Mouse (Mus musculus) liver, embryonic 11.5 days (tissue): ENCODE results near the gene Stat2. TPM values are rescaled to one million over a fixed set of nuclear protein-coding genes. Genes with fewer than 3 reads are reported as not detected.
"Not testable (repeated sequence)": the region's sequence is repeated elsewhere in the genome, so short reads cannot be mapped to it uniquely, and the experiment has no call there.

Experiments used
- ATAC-seq: fragments of 200-750 bp; cut with Nextera tagmentation; replicated peaks from 2 replicates; pipeline ENCODE4 v1.8.0; 2017; ENCODE audit warnings: moderate number of reproducible peaks, mild to moderate bottlenecking, moderate TSS enrichment, moderate library complexity; ENCODE audit not compliant: low FRiP score
- DNase-seq: peaks from one replicate; pipeline ENCODE4 v3.0.0-alpha.2; 2017; ENCODE audit warnings: low spot score
- H3K27ac ChIP-seq: fragments of 300-500 bp; sonication (generic); 2 replicates; pipeline ENCODE4 v1.5.1; 2014; ENCODE audit warnings: mild to moderate bottlenecking, low read depth, low read length, control low read depth
- H3K27me3 ChIP-seq: fragments of 300-500 bp; sonication (generic); replicated peaks from 2 replicates; pipeline ENCODE4 v1.6.1; 2014; ENCODE audit warnings: low read length, mixed read lengths; ENCODE audit not compliant: control insufficient read depth, insufficient read depth
- H3K36me3 ChIP-seq: fragments of 300-500 bp; sonication (generic); 2 replicates; pipeline ENCODE4 v1.6.1; 2014; ENCODE audit warnings: mild to moderate bottlenecking, low read length, moderate library complexity, mixed read lengths; ENCODE audit not compliant: control insufficient read depth, insufficient read depth
- H3K4me1 ChIP-seq: fragments of 300-500 bp; sonication (generic); replicated peaks from 2 replicates; pipeline ENCODE4 v1.6.1; 2014; ENCODE audit warnings: low read length, mixed read lengths; ENCODE audit not compliant: control insufficient read depth, insufficient read depth
- H3K4me2 ChIP-seq: fragments of 300-500 bp; sonication (generic); 2 replicates; pipeline ENCODE4 v1.6.1; 2014; ENCODE audit warnings: mild to moderate bottlenecking, control low read depth, moderate library complexity
- H3K4me3 ChIP-seq: fragments of 300-500 bp; sonication (generic); 2 replicates; pipeline ENCODE4 v1.5.1; 2014; ENCODE audit warnings: low read depth, low read length, control low read depth
- H3K9ac ChIP-seq: fragments of 300-500 bp; sonication (generic); 2 replicates; pipeline ENCODE4 v1.6.1; 2014; ENCODE audit warnings: low read depth, low read length, control low read depth
- H3K9me3 ChIP-seq: fragments of 300-500 bp; sonication (generic); 2 replicates; pipeline ENCODE4 v1.6.1; 2016; ENCODE audit warnings: low read length, inconsistent platforms, mixed read lengths; ENCODE audit not compliant: control insufficient read depth
- WGBS: fragments of 180-500 bp; shearing (Covaris S2); extraction: QIAGEN DNeasy Blood & Tissue Kit; methylation state at CpG from one replicate; pipeline ENCODE4 v1.1.7; 2014; 5-methylcytosine and 5-hydroxymethylcytosine counted together
- polyA plus RNA-seq: library from polyadenylated mRNA; unstranded; fragments of >200 nt; fragmentation: Nextera tagmentation; extraction: Ambion mirVana; gene quantifications from 2 replicates; pipeline ENCODE4 v1.2.1, GENCODE M21; 2014

Gene Stat2
- polyA plus RNA-seq, 1 experiment from 2014 or later: 12.5 TPM

DNA sequence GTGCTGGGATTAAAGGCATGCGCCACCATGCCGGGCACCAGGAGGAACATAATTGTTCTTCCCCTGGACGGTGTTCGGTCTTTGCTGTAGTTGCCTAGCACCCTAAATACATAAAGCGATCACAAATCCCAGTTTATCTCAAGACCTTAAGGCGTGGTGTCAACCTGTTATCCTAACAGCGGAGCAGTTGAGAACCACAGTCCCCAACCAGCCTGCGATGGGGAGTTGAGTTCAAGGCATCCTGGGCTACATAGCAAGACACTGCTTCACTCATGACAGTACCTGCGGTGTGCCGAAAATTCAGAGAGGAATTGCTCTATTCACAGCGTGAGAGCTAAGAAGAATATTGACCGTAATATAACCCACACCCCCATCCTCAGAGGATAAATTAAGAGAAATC lies 51.3 kb downstream of the Stat2 start:
- peak overlapping the region; percentile 93; the same call in 1 of the 2 replicates for H3K4me3 ChIP-seq
- H3K9me3 ChIP-seq: no peaks in the 10 kb centered on the region
- peak overlapping the region; percentile 97 for H3K4me2 ChIP-seq
- H3K27ac ChIP-seq: peak overlapping the region; percentile 28; the same call in 1 of the 2 replicates
- peaks cover 34% of the 10 kb centered on the region for H3K36me3 ChIP-seq
- peak overlapping the region; percentile 99 for H3K9ac ChIP-seq
- H3K27me3 ChIP-seq: no peaks in the 10 kb centered on the region
- peak; percentile 25; the same call in 1 of the 2 replicates for ATAC-seq
- peaks cover 17% of the 10 kb centered on the region for H3K4me1 ChIP-seq
- no peak for DNase-seq
- 52% methylated on average over 12 of the region's 12 CpGs for WGBS

DNA sequence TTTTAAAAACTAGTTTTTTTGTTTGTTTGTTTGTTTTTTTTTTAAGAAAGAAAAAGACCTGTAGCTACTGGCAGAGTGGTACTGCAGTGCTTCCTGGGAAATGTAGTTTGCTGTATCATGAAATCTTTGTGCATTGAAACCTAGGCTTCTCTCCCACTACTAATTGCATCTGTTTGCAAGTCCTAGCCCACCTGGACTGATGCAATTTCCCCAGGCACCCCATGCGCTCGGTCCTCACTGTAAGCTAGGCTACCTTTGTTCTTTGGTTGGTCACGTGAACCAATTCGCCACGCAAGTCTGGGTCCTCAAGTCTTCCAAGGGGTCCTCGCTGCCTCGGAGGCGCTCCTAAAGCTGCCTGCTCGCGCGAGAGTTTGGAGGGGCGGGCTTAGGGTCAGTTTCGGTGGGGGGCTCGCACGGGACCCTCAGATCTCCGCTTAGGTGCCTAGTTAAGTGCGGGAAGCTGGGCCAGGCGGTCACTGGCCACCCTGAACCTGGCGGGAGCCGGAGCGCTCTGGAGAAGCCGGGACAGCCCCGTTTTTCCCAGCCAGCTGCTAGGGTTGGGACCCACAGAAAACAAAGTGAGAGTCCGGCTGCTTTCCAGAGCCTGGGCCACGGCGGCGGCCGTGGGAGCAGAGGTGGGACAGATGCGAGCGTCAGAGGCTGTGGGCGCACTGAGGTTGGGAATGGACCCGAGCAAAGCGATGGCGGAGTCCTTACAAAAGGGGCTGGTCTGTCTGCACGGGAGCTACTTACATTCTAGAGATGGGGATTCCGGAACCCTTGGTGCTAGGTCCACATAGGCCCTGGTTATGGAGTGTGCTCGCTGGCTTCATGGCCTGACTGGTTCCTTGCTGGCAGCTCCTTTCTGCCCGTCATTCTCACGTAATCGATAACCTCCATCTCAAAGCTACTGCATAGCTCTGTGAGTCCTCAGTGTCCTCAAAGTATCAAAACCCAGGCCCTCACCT lies 52.1 kb downstream of the Stat2 start, which contains the start of gene Cnpy2:
TSS of gene Cnpy2 (plus strand) at position 319 of the 968 bp plus-strand sequence.
- H3K27me3 ChIP-seq: no peaks in the 10 kb centered on the region
- peaks cover 17% of the 10 kb centered on the region for H3K4me1 ChIP-seq
- peak within 1 kb of the TSS; percentile 99 for H3K9ac ChIP-seq
- H3K4me3 ChIP-seq: peak within 1 kb of the TSS; percentile 93
- under 1% methylated on average over 40 of the region's 40 CpGs for WGBS
- peak within 1 kb of the TSS; percentile 97 for H3K4me2 ChIP-seq
- ATAC-seq (peak; percentile 85), DNase-seq (peak; percentile 92)
- peaks cover 41% of the 10 kb centered on the region for H3K36me3 ChIP-seq
- H3K27ac ChIP-seq: peak within 1 kb of the TSS; percentile 94
- no peaks in the 10 kb centered on the region for H3K9me3 ChIP-seq

DNA sequence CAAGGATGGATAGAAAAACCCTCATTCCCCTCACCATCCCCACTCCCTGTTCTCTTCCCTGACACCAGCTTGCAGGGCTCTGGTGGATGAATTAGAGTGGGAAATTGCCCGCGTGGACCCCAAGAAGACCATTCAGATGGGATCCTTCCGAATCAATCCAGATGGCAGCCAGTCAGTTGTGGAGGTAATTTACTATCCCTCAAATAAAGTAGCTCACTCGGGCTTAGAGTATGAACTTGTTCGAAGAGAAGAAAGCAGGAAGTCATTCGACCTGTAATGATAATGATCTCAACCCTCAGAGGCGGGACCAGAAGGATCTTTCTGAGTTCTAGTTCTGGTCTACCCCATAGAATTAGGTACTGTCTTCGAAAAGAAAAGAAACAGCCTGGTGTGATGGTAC lies 53.2 kb downstream of the Stat2 start:
- Histone ChIP-seq H3K9ac (peak overlapping the region; percentile 99), H3K9me3 (no peaks in the 10 kb centered on the region), H3K4me2 (peak overlapping the region; percentile 97), H3K4me1 (peaks cover 17% of the 10 kb centered on the region), H3K27ac (peak overlapping the region; percentile 94; the same call in 1 of the 2 replicates), H3K27me3 (no peaks in the 10 kb centered on the region), H3K36me3 (peaks cover 41% of the 10 kb centered on the region), H3K4me3 (peak overlapping the region; percentile 93)
- WGBS: 57% methylated on average over 8 of the region's 8 CpGs
- DNase-seq (no peak), ATAC-seq (no peak)

DNA sequence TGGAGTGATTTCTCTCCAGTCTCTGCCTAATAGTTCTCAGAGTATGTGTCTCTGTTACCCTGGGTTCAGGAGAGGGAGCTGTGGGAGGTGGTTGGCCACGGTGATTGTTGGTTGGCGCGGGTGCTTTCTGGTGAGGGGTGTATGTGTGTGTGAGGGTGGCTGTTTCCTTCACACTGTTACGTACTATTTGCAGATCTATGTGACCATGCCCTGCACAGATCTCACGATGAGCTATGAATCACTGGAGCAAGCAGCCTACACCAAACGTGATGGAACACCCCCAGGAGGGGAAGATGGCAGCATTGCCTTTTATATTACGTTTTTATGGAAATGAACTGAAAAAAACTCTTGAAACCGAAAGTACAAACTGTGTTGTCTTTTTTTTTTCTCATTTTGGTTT lies 56.5 kb downstream of the Stat2 start:
- Histone ChIP-seq H3K4me3 (no peak overlapping the region), H3K36me3 (peaks cover 25% of the 10 kb centered on the region), H3K4me2 (no peak overlapping the region), H3K9ac (no peak overlapping the region), H3K27ac (no peak overlapping the region), H3K27me3 (no peaks in the 10 kb centered on the region), H3K9me3 (no peaks in the 10 kb centered on the region), H3K4me1 (peaks cover 14% of the 10 kb centered on the region)
- DNase-seq (no peak), ATAC-seq (no peak)
- 94% methylated on average over 8 of the region's 8 CpGs for WGBS

DNA sequence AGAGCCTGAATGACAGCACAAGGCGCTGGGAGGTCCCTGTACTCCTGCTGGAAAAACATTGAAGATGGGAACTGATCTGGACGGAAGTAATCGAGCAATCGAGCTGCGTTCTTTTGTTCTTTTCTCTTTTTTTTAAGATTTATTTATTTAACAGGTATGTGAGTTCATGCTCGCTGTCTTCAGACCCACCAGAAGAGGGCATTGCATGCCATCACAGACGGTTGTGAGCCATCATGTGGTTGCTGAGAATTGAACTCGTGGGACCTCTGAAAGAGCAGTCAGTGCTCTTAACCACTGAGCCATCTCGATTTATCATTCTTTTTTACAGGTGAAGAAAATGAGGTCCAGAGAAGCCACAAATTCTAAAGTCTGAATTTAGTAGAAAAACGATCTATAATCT lies 57.3 kb downstream of the Stat2 start:
- Histone ChIP-seq H3K9ac (no peak overlapping the region), H3K27me3 (no peaks in the 10 kb centered on the region), H3K4me3 (no peak overlapping the region), H3K4me2 (no peak overlapping the region), H3K9me3 (no peaks in the 10 kb centered on the region), H3K4me1 (peaks cover 13% of the 10 kb centered on the region), H3K36me3 (peaks cover 25% of the 10 kb centered on the region), H3K27ac (no peak overlapping the region)
- ATAC-seq (no peak), DNase-seq (no peak)
- WGBS: 87% methylated on average over 10 of the region's 10 CpGs

DNA sequence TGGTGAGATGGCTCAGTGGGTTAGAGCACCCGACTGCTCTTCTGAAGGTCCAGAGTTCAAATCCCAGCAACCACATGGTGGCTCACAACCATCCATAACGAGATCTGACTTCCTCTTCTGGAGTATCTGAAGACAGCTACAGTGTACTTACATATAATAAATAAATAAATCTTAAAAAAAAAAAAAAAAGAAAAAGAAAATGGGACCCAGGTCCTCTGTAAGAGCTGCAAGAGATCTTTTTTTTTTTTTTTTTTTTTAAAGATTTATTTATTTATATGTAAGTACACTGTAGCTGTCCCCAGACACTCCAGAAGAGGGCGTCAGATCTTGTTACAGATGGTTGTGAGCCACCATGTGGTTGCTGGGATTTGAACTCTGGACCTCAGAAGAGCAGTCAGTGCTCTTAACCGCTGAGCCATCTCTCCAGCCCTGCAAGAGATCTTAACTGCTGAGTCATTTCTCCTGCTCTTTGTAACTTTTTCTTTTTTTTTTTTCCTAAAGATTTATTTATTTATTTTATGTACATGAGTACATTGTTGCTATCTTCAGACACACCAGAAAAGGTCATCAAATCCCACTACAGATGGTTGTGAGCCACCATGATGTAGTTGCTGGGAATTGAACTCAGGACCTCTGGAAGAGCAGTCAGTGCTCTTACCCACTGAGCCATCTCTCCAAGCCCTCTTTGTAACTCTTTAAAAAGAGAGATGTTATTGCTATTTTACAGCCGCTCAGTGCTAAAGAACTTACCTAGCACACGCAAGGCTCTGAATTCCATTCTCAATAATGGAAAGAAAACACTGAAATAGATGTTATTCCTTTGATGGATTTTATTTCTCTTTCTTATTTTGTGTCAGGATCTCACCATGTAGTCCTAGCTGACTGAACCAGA lies 62.2 kb downstream of the Stat2 start:
- H3K4me2 ChIP-seq, H3K27ac ChIP-seq, H3K36me3 ChIP-seq, H3K9ac ChIP-seq, H3K27me3 ChIP-seq, H3K9me3 ChIP-seq, ATAC-seq, DNase-seq, H3K4me3 ChIP-seq: not testable (repeated sequence)
- peaks cover 25% of the 10 kb centered on the region for H3K4me1 ChIP-seq
- 71% methylated on average over 6 of the region's 6 CpGs for WGBS

DNA sequence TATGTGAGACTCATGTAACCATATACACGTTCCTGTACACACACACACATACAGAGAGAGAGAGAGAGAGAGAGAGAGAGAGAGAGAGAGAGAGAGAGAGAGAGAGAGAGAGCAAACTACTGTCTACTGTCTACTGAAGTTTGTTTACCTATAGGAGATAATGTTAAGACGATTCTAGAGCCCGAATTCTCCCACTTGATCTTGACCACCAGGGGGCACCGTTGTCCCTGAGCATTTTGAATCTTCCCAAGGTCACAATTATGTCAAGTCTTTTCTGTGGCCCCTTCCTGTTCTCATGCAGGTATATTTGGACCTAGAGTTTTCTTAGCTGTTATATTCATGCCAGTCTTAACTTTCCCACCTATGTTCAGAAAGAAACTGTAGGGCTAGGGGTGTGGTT lies 65.2 kb downstream of the Stat2 start:
- H3K4me2 ChIP-seq: peak overlapping the region; percentile 82
- peaks cover 44% of the 10 kb centered on the region for H3K4me1 ChIP-seq
- 0 out of 2 replicates have a peak, but pooled peaks cover 3% of the 10 kb centered on the region for H3K36me3 ChIP-seq
- peak overlapping the region; percentile 78 for H3K27ac ChIP-seq
- 2% methylated on average over 4 of the region's 4 CpGs for WGBS
- DNase-seq (peak; percentile 57), ATAC-seq (no peak)
- H3K9me3 ChIP-seq: no peaks in the 10 kb centered on the region
- no peak overlapping the region; the same call in 1 of the 2 replicates for H3K9ac ChIP-seq
- H3K27me3 ChIP-seq: no peaks in the 10 kb centered on the region
- no peak overlapping the region for H3K4me3 ChIP-seq

DNA sequence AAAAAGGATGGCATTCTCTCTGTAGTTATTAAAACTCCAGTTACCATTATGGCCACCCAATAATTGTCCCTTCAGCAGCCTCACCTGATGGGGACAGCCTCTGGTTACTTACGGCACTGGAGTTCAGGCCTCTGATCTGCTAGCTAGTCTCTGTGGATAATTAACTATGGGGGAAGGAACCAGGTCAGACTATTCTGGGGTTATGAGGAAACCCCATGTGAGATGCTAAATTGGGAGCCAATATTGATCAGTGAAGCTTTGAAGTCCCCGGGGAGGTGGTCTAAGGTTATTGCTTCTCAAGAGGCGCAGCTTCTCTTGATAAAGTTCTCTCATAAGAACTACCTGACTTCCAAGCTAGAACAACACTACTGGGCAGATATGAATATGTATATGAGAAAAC lies 65.8 kb downstream of the Stat2 start:
- H3K27ac ChIP-seq: peak overlapping the region; percentile 78
- ATAC-seq (no peak), DNase-seq (no peak)
- H3K4me2 ChIP-seq: peak overlapping the region; percentile 82
- 77% methylated on average over 3 of the region's 3 CpGs for WGBS
- peak overlapping the region; percentile 75 for H3K4me3 ChIP-seq
- no peaks in the 10 kb centered on the region for H3K9me3 ChIP-seq
- H3K9ac ChIP-seq: peak overlapping the region; percentile 30; the same call in 1 of the 2 replicates
- H3K36me3 ChIP-seq: 0 out of 2 replicates have a peak, but pooled peaks cover 3% of the 10 kb centered on the region
- no peaks in the 10 kb centered on the region for H3K27me3 ChIP-seq
- peaks cover 46% of the 10 kb centered on the region for H3K4me1 ChIP-seq
